Mouse (Mus musculus): ENCODE data around the gene Oxct1.

Gene Oxct1

DNA sequence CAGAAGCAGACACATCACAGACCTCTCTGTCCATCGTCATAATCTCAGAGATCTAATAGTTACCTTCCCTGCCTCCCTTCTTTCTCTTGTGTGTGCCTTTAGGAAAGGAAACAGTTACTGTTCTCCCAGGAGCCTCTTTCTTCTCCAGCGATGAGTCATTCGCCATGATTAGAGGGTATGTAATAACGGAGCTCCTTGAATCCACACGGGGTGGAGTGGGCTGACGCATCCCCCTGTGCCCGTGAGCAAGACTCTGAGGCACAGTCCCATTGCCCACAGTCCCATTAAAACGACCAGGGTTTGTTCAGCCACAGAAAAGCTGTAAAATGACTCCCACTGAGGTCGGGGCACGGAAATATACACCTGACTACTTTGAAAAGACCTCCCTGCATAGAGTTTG is 74.8 kb downstream of the Oxct1 start:
- no peak for DNase-seq (ENCODE audit: extremely low read depth, low read depth, low spot score)

DNA sequence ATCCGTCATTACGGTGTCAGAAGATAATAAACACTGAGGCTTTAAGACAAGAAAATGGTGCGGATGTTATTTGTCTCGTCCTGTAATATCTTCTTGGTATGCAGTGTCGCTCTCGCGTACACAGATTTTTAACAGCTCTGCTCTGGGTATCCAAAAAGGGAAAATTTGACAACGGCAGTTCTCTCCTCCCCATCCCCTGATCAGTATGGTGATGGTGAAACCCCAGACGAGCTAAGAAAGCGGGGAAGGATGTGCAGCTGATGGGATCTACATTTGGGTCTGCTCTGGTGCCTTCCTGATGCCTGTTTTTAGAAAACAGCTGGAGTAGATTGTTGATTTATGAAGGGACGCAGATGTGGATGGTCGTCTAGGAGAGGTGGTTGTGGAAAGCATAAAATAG is 78.1 kb downstream of the Oxct1 start:
- no peak for DNase-seq (ENCODE audit: extremely low read depth, low read depth, low spot score)

DNA sequence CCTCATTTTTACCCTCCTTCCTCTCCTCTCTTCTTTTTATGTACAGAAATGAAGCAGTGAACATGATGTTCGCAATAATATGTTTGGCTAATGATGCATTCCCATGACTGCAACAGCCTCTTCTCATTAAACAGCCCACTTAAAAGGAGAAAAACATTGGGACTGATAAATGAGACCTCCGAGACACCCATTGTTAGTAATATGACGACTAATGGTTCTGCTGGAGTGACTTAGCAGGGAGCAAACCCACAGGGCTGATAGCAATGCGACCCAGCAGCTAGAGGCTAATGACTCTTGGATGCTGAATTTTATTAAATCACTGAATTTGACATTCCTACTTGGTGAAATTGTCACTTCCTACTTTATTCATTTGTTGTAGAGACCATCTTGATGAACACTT is 79.3 kb downstream of the Oxct1 start:
- no peak for DNase-seq (ENCODE audit: extremely low read depth, low read depth, low spot score)

DNA sequence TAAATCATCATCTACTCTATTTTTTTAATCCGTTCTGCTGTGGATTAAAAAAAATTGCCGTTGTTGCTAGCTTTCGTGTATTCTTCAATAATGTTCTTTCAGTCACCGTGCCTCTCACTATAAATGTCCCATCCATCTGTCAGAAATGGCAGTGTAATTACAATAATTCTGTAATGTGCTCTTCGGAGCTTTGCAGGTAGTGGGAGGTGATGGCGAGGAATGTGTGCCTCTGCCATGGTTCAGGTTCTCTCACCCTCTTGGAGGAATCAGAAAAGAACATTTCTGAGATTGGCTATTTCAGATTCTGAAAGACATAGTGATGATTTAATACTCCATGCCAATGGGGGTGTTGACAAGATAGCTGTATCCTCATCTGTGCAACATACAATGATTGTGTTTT is 93.8 kb downstream of the Oxct1 start:
- no peak for DNase-seq (ENCODE audit: extremely low read depth, low read depth, low spot score)

DNA sequence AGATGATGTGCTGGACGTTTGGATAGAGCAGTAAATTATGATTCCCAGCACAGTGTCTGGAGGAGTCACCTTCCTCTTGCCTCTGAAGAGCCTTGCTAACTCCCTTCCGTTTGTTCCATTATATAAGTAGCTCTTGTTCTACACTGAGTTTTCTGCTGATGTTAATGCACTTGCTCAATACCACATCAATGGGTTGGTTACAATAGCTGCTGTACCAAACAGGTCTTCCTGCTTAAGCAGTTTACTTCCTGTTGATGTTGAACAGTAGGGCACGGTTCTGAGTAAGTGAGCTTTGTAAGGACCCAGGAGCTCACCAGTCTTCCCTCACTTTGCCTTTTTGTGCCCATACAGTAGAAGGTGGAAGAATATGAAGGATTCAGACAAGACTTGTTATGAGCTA is 98.5 kb downstream of the Oxct1 start:
- DNase-seq (ENCODE audit: extremely low read depth, low read depth, low spot score): no peak

DNA sequence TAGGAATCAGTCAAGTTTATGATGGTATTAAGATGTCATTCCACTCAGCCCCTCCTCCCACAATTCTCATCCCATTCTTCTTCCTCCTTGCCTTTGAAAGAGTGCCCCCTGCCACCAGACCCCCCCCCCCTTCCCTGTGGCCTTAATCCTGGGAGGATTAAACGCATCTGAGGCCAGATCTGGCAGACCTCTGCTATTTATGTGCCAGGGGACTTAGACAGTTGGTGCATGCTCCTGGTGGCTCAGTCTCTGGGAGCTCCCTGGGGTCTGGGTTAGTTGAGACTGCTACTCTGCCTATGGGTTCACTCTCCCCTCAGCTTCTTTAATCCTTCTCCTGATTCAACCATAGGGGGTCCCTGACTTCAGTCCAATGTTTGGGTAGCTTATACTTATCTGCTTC is 112.3 kb downstream of the Oxct1 start:
- no peak for DNase-seq (ENCODE audit: extremely low read depth, low read depth, low spot score)

DNA sequence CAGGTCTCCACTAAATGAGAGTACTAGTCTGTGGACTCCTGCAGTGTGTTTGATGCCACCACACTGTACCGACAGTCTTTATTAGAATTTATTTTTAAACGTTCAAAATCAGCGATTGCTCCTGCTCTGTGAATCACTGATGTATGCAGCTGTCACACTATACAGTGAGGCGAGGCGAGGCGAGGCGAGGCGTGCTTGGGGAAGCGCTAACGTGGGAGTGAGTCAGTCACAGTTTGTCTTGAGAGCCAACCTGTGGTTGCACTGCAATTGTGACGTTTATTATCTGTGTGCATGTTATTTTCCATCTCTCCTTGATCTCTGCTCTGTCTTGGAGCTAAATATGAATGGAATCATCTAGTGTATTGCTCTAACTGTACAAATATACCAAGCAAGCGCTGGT is 113.3 kb downstream of the Oxct1 start:
- no peak for DNase-seq (ENCODE audit: extremely low read depth, low read depth, low spot score)

DNA sequence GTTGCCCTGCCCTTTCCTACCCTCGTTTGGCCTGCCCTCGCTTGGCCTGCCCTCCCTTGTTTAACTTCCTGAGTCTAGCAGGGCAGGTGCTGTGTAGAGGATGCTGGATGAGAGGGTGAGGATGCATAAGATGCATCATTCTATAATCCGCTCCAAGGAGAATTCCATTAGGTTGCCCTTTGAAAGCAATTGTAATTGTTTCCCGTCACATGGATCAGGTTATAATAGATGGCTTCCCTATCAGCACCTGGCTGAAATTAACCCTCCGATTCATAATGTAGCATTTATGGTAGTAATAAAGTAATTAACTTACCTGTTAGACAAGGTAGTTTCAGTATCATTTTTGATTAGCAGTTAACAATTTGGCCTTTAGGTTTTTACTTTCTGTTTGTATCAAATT is 119.2 kb downstream of the Oxct1 start:
- no peak for DNase-seq (ENCODE audit: extremely low read depth, low read depth, low spot score)

DNA sequence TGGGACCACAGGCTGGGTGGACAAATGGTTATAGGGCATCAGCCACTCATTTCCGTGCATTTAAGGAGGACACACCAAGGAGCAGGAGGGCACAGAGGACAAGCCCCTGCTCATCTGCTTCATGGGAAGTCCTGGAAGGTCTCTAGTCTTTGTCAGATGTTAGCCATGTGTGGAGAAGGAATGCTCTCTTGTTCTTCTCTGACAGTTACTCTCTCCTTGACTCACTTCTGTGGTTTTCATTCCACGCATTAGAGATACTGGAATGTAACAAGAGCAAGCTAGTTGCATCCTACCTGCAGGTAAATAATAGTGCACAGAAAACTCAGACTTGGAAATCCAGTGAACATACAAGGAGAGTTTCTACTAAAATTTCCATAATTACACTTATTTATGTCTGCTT is 121.5 kb downstream of the Oxct1 start:
- no peak for DNase-seq (ENCODE audit: extremely low read depth, low read depth, low spot score)

DNA sequence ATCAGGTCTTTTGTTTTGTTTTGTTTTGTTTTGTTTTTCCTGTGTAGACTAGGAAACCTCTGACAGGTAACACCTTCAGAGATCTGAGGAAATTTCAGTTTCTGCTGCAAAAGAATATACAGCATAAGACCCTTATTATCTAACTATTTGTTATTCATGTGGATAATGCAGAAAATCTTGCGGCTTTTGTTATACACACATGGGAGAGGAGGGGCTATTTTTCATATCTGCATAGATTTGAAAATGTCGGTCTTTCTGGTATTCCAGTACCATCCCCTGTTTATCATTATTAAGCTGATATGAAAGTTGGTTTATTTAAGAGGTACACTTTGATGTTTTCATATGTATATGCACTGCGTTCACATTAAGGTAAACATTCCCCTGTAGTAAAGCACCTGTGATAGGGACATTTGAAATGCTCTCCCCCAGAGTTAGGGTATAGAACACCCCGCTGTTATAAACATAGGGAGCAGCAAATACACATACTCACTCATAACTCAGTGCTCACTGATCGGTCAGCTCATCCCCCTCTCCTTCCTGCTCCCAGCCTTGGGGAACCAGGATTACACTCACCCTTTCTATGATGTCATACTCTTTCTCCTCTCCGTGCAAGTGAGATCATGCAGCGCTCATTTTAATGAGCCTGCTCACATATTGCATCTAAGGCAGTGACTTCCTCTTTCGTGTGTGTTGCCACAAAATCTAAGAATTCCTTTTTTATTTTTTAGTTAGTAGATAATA is 122.6 kb downstream of the Oxct1 start:
- no peak for DNase-seq (ENCODE audit: extremely low read depth, low read depth, low spot score)

DNA sequence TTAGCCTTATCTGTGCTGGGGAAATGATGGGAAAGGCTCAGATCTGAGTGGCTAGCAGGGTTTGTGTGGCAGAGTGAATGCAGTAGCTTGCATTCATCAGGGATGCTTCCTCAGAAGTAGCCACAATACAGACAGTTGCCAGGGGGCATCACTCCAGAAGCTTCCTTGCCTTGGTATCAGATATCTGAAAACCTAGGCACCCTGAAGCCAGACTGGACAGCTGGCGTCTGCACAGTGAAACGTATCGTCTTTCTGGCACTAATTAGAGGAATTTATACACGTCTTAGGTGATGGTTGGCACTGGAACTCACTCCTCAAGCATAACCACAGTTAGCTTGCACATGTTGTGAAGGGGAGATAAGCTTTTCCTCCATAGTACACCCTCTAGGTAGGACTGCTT is 128.5 kb downstream of the Oxct1 start:
- DNase-seq (ENCODE audit: extremely low read depth, low read depth, low spot score): no peak

DNA sequence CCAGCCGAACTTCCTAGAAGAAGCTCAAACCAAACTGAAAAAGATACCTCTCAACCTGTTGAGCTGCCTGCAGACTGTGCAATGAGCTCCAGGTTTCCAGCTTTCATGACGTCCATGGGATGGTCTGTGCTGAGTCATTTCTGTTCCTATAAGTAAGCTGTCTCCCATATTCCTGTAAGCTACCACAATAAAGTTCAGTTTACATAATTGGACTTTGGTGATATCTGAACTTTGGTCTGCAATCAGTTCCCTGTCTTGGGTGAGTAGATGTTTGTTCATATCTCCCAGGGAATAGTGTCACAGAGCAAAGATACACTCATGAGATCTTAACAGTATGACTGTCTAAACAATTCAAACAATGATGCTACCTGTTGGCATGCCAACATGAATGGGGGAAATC is 141.8 kb downstream of the Oxct1 start:
- DNase-seq (ENCODE audit: extremely low read depth, low read depth, low spot score): no peak

DNA sequence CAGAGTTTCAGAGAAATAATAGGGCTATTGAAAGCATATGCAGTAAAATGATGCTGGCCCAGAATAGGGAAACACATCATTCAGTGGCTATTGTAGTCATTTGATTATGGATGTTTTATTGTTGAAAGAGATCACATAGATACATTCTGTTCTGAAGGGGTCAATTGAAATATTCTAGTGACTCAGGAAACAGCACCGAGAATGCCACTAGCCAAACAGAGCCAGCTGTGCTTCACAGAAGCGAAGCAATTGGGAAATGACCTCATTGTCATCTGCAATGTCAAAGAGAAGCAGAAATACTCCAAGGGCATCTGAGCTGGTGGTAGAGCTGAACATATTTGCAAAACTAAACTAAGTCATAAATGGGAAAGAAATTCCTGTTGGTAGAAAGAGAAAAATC is 145.4 kb downstream of the Oxct1 start:
- no peak for DNase-seq (ENCODE audit: extremely low read depth, low read depth, low spot score)

DNA sequence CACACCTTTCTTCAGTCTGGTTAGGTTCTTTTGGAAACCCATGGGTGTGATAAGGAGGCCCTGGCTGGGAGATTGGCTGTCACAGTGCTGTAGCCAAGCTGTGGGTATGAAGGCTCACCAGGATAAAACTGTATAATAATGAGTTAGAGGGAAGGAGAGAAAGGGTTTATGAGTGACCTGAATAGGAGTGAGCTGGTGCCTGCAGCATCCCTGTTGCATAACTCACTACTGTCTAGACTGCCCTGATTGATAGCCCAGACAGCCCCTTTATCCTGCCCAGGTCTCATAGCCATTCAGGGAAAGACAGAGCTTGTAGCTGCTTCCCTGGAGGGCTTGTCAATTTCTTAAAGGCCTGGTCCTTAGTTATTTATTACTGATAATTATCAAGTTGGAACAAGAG is 171.7 kb downstream of the Oxct1 start:
- DNase-seq (ENCODE audit: extremely low read depth, low read depth, low spot score): no peak
